Mouse (Mus musculus) ovary, postnatal 14 days (tissue): Measurements from ENCODE around the gene Plcb2.

ENCODE experiments used
- DNase-seq: peaks from one replicate; pipeline ENCODE4 v3.0.0; 2022; ENCODE audit warnings: low spot score

Gene Plcb2

DNA sequence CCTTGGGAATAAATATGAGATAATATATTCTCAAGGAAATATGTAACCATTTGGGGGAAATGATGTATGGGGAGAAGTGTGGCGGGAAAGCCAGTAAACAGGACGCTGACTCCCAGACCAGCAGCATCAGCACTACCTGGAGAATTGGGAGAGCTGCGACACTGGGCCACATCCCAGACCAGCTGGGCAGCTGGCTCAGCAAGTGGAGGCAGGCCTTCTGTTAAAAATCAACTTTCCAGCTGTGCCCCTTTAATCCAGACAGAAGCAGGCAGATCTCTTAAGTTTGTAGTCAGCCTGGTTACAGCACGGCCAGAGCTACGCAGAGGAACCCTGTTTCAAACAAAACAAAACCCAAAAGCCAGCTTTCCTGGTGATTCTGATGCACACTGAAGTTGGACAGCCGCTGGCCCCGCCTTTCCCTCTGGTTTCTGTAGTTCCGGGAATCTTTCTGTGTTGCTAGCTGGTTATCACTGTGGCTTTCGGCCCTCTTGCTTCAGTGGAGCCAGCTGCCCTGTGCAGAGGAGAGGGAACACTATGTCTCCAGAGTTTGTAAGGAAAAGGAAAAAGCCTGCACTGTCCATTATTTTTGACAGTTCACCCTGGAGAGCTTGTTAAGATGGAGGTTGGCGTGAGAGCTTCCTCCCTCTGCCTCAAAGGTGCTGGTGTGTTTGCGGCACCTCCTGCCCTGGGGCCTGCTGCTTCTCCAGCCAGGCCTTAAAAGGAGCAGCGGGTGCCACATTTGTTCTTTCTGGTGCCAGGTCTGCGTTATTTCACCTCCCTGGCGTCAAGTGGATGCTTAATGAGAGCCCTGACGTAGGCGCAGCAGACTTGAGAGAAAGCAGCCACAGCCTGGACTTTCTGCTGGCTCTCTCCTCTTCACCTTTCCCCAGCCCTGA lies 23.9 kb upstream of the Plcb2 start:
- no peak for DNase-seq

DNA sequence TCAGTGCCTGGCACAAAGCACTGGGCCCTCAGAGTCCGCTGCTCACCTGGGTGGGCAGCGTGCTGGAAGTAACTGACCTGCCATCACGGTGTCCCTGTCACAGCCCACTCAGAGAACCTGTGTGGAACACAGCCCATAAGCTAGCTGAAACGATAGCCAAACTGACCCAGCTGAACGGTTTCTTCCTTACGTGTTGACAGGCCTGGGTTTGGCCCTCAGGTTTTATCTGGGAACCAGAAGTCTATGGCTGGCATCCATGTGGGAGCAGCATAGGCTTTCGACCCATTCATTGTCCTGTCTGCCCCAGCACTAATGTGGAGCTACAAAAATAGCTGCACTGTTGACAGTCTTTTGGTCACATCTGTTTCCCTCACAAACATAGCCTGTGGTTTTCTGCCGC lies 22.2 kb upstream of the Plcb2 start:
- DNase-seq = no peak

DNA sequence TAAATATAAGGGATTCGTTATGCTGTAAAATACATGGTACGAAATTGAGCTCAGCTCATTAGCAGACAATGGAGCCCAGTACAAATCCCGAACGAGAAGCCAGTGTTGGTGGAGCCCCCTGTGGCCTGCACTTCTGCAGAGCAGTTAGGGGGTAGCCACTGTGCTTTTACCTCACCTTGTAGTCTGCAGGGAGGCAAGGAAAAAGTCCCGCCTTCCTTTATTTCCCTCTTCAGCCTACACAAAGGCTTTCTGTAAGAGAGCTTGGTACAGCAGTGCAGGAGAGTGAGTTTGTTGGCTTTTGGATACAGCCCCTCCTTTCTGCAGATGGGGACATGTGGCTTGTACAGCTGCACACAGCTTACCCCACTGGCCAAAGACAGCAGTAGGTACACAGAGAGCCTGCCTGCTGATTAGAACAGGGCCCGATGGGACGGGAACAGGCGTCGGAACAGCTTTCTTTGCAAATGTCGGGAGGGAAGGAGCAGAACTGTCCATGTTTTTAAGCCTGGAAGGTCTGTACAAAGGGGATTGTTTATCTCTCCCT lies 21.2 kb upstream of the Plcb2 start:
- DNase-seq = no peak

DNA sequence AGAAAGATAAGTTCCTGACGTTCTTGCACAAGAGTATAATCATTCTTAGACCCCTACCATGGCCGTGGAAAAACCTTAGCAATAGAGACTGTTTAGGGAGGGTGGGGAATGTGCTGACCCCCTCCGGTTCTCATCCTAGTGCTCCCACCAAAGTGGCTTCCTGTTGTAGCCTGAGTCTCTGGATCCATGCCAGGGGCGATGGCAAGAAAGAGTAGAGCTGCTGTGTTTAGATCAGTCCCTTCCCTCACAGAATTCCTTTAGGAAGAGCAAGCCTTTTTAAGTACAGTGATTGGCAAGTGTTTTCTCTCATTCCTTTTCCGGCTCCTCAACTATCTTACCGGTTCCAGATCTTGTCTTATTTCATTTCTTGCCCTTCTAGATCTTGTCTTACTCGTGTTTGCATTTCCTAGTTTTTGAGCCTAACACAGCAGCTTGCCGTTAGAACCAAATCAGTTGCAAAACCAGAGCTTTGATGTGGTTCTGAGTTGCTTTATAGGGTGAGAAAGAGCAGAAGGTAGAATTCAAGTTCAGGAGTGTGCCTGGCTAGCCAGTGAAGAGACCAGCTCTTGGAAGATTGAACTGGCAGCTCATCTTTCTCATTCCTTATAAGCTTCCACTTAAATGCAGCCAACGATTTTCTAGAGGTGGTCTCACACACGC lies 19.2 kb upstream of the Plcb2 start:
- DNase-seq = no peak

DNA sequence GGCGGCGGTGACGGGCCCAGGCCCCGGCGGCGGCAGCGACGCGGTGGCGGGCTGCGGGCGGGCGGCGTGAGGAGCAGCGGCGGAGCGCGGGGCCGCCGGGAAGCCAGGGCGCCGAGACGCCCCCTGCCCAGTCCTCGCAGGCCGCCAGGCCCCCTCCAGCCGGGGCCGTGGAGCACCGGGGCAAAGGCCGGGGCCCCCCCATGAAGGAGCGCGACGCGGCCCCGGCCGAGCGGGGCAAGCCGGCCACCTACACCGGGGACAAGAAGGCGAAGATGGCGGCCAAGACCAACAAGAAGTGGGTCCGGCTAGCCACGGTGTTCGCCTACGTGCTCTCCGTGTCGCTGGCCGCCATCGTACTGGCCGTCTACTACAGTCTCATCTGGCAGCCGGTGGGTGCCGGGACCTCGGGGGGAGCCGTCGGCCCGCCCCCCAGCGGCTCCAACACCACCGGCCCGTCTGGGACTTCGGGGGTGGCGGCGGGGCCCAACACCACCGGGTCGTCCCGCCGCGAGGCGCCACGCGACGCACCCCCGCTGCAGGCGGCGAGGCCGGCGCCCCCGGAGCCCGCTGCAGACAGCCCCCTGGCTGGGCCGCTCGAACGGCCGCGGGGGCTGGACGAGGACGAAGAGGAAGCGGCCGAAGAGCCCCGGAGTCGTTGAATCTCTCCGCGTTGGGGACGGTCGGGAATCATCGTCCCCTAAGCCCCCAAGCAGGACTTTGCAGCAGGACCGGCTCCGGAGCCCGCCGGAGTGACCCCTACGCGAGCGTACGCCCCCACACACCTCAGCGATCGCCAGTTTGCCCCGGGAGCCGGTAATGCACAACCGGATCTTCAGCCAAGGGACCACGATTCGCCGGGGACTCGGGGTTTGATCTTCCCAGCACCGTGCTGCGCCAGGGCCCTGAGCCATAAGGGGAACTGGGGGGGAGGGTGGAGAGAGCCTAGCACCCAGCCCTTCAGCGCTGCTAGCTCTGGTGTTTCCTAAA lies 18.0 kb upstream of the Plcb2 start:
- no peak for DNase-seq

DNA sequence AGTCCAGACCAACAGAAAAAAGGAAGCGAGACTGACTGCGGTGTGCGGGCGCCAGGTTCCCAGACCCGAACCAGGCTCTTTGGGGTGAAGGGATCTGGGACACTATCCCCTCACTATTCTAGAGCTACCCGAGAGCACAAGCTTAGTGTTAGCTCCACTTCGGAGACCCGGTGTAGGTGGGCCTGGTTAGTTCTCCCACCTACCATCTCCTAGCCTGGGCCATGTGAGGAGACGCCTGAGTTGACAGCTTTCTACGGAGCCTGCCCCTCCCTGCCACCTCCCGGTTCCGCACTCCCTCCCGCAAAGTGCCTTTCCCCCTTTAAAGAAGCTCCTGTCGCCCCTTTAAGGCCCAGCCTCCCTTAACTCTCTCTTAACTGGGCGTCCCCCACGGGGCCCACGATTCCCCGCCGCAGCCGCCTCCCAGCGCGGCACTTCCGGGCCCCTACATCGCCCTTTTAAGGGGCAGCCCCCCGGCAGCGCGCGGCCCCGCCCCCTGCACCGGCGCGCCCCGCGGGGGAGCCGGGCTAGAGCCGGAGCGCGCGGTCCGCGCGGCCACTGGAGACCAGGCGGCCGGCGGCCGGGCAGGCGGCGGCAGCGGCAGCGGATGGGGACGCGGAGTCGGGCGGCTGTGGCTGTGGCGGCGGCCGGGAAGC lies 17.1 kb upstream of the Plcb2 start, which contains the start of gene Inafm2:
TSS of gene Inafm2 (plus strand) at position 527 of the 653 bp plus-strand sequence.
- peak; percentile 77 for DNase-seq

DNA sequence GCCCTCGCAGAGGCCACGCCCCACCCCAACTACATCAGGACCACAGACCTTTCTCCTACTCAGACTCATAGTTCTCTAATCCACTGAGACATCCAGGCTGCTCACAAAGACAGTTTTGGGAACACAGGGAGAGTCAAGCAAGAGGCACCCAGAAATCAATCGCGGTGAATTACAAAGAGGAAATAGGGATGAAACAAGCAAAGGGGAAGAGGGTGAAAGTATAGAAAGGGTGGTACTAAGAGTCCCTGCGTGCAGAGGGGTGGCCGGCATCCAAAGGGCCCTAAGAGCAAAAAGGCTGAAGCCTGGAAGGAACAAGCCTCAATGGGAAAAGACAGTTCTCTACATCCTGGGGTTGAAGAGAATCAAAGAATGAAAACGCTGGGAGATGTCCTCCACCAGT lies 16.4 kb upstream of the Plcb2 start:
- no peak for DNase-seq

DNA sequence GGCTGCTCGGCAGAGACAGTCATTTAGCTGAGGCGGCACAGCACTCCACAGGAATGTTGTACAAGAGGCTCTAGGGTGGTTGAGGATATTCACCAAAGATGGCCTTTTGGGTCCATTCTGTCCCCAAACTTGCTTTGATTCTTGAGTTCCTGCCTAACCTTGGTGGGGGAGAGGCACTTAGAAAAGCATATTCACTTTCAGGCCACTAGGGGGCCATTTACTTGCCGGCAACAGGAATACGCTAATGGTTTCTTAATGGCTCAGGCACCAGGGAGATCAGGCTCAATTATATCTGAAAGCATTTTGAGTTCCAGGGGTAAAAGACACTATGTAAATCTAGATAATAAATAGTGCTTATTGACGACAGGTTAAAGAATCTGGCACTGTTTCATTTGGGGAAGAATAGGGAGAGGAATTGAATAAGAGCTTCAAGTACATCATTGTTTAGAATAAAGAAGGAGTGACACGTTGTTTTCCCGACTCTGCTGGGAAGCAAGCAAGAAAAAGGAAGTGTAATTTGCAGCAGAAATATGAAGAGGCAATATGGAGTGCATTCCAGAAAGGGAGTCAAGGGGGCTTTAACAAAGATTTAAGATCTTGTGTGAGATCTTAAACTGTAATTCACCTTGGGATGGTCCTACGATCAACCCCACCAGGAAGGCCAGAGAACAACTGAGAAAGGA lies 15.2 kb upstream of the Plcb2 start:
- no peak for DNase-seq

DNA sequence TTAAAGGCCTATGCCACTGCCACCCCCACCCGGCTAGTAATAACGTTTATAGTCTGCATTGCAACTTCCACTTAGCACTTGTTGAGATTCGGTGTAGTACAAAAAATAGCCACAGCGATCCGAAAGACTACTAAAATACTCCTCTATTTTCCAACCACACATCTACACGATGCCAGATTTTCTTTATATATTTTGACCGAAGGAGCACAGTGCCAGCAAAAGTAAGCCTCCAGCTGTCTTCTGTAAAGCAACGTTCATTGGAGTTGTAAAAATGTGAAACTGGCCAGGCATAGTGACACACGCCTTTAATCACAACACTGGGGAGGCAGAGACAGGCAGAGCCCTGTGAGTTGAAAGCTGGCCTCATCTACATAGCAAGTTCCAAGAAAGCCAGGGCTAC lies 12.9 kb upstream of the Plcb2 start:
- DNase-seq = no peak

DNA sequence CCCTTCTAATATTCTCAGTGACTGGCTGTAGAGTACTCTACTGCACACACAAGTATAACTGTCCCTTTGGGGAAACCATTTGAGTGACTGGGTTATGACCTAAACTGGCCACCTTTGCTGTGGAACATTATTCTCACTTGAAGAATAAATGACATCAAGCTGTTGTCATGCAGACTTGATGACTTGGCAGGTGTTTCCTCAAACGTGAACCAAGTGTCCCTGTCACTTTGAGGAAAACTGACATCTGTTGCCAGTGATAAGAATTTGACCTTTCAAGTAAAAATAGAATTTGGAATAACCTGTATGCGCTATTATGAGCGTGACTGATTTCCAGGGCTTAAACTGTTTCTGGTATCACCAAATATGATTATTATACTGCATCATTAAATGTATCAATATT lies 12.1 kb upstream of the Plcb2 start:
- no peak for DNase-seq

DNA sequence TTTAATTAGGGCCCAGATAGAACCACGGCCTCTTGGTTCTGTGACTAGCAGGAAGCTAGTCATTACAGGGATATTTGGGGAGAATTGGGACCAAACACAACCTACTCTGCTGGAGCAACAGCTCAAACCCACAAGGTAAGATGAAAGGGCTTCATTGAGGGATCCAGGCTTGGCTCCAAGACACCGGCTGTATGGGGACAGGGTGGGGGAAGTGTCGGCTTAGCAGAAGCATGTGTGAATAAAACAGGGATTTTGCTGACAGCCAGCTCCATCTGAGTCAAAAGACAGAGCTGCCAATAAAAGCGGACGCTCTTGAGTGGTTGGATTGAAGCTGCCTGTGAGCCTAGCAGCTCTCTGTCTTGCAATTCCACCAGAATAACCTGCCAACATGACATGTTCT lies 5.1 kb upstream of the Plcb2 start:
- no peak for DNase-seq

DNA sequence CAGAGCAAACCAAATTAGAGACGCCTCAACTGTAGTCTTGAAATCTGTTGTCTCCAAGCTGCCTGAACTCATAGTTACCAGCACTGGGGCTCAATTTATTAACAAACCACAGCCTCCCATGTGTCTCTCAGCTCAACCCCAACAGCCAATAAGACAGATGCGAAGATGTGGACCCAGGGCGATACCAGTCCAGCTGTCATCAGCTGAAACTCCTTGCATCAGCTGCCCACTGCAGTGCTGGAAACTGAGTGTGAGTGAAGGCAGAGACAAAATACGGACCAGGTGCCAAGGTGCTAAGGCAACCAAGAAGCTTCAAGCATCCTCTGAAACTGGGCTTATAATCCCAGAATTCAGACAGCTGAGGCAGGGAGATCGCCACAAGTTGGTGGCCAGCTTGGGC lies 3.7 kb upstream of the Plcb2 start:
- no peak for DNase-seq

DNA sequence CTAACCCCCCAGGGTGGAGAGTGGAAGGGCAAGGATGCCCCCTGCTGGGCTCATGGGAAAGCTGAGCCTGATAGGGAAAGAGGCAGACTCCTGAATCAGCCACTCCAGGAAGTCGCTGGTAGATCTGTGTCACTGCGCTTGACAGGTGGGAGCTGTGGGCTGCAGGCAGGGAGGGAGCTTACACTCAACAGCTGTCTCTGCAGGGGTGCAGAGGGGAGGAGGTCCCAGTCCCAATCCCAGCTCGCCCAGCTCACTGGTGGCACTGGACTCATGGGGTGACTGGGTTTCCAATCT lies 2.3 kb upstream of the Plcb2 start:
- DNase-seq = peak; percentile 60

DNA sequence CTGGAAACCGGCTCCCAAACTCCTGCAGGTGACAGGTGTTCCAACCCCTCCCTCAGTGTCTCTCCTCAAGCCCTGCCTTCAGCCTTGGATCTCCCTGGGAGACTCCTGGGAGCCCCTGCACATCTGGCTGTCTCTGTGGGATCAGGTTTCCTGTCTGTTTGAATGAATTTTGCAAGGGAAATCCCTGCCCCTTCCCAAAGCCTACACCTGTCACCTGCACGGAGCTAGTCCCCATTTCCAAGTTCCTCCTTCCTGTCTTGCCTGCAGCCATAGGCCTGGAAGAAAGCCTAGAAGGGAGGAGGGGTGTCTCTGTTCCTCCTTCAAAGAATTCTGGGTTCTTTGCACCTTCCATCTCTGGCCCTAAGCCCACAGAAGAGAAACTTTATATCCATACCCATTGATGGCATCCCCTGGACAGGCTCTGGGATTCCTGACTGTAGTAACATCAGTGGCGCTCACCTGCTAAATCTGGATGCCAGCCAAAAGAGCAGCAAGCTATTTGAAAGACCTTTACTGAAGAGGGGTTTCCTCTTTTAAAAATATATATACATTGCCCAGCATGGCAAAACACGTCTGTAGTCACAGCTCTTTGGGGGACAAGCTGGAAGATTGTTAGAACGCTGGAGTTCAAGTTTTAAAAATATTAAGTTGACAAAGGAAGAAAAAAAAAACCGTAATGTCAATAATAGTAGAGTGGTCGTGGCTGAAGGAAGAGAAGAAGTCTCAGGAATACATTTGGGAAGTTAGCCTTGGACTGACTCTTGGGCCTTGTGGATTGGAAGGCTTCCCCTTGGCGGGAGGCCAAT lies 1.8 kb upstream of the Plcb2 start:
- DNase-seq = no peak

DNA sequence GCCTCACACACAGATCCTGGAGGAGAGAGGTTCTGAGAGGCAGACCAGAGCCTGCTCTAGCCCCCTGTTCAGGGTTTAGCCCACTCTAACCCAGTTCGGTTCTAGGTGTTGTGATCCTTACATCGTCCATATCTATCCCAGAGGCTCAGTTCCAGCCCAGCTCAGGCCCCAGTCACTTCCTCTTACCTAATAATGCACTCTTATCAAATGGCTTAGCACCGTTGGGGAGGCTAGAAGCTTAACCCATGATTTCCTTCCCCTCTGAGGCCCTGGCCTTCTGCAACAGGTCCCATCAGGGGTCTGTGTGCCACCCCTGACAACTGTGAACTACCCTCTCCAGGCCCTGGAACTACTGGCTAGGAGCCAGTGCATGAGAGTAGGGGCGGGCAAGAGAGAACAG lies 956 bp upstream of the Plcb2 start:
- no peak for DNase-seq

DNA sequence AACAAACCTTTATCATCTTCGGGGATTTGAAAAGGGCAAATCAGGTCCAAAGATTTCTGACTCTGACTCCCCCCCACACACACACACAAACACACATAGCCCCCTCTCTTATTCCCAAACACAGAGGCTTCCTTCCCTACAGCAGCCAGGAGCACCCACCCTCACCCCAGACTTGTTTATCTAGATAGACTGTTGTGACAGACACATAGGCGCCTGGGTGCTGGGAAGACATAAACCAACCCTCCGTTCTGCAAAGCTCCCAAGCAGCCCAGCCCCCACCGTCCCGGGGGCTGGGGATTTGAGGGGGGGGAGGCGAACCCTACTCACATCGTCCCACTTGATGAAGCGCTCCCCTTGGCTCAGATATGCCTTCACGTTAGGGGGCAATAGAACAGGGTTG lies 327 bp downstream of the Plcb2 start:
- no peak for DNase-seq

DNA sequence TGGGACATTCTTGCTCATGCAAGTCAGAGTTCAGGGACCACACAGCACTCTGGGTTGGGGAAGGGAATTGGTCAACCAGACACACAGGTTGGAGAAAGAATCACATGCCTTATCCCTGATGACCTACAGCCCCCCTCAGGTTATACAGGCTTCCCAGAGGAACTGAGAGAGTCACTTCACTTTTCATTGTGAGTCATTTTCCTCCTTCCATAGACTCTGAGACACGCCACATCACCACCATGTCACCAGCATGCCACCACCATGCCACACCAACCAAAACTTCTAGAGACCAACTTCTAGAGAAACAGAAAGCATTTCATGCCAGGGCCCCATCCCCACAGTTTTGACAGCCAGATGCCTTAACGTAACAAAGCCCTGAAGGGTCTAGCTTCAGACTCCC lies 1.4 kb downstream of the Plcb2 start:
- no peak for DNase-seq

DNA sequence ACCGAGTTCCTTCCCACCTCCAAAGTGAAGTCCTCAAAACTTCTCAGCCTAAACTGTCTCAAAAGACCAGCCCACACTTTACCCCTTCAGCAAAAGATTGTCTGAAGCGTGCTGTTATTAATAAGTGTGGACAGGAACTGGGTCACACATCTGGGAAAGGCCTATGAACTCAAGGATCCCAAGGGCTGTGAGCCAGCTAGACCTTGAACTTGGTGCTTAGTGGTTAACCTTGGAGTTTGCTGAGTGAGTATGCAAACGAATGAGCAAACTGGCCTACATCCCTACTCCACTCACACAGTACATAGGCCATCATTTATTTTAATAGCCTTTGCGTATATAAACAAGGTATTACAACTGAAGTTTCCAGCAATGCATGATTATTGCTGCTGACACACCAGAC lies 2.7 kb downstream of the Plcb2 start:
- DNase-seq = no peak

DNA sequence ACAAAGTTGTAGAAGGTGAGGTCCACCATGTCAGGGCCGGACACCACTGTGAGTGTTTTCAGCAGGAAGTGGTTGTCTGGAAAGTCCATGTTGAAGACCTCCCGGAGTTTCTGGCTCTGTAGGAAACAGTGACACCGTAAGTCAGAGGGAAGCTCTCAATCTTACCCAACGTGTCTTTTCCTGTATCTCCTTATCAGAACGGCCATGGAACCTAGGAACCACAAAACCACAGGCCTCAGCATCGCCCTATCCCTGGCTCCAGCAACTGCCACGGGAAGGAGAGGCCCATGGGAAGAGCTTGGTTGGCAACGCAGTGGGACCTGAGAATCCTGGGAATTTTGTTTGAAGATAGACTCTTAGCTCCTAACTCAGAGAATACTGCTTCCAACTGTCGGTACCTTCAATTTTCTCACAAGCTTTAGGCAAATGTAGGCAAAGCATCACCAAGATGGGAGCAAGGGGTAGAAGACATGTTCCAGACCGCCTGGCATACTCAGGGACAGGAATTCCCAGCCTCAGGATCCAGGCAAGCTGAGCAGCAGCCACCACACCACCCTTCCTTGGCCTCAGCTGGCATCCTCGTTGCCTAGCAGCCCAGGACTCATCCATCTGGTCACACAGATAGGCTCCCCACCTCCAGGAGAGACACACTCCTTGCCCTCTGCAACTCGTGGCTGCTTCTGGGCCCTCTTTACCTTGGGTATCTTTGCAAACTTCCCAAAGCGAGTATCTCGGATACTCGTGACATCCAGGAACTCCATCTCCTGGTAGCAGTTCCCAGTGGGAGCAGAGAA lies 4.3 kb downstream of the Plcb2 start:
- DNase-seq = no peak

DNA sequence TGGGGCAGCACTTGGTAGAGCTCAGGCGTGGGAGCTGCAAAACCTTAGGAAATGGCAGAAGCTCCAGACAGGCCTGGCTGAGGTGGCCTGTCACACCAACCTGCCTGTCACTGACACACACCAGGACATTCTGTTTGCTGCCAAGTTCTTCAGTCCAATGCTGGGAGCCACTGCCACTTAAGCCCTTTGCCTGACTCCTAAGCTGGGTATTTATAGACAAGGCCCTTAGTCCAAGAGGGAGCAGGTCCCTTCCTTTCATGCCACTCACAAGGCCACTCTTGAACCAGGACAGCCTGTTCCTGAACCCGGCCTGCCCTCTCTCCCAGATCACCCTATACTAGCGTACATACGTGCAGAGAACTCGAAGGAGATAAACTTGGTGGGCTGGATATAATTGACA lies 11.6 kb downstream of the Plcb2 start:
- DNase-seq = no peak
